Mouse (Mus musculus) splenic B cell, adult 2 months (primary cell): ENCODE data around the gene Aldh1l1.

Experiments
- DNase-seq: peaks from one replicate; pipeline ENCODE4 v3.0.0-alpha.2; 2011; ENCODE audit warnings: low read depth, low spot score
- H3K27me3 ChIP-seq: 2 replicates; pipeline ENCODE4 v1.6.1; 2012; ENCODE audit warnings: mild to moderate bottlenecking, low read length, moderate library complexity, mixed read lengths; ENCODE audit not compliant: control insufficient read depth, poor library complexity, insufficient read depth, severe bottlenecking
- H3K36me3 ChIP-seq: 2 replicates; pipeline ENCODE4 v1.6.1; 2012; ENCODE audit warnings: mild to moderate bottlenecking, low read length, moderate library complexity, mixed read lengths; ENCODE audit not compliant: control insufficient read depth, poor library complexity, insufficient read depth, severe bottlenecking

The Aldh1l1 gene

DNA sequence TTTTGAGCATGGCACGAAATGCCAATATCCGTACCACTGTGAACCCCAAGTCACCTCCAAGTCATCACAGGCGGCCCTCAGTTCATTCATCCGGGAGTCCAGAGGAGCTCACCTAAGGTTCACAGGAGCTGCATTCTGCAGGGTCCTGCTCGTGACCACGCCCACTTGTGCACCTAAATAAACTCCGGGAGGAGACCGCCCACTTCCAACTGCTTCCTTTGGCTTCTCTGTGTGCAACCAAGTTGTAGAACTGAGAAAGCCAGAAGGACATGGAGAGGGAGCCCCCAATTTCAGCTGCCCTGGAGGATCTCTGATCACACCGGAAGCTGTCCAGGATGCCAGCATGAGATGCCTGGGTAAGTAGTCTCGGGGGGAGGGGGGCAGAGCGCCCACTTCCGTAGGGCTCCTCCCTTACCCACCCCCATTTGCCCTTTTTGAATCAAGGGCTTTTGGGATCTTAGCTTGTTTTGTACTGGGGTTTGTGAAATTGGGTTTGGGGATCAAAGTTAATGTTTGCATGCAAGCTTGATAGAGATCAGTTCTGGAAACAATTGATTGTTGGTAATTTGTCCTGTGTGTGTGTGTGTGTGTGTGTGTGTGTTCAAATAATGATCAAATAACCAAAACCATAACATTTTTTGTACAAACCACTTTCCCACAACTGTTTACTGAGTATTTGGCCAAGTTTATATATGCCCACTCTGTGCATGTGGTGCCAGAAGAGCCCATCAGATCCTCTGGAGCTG, at the start of gene Aldh1l1:
TSS of gene Aldh1l1 (plus strand) at position 252 of the 746 bp plus-strand sequence.
- Histone ChIP-seq H3K27me3 (no peaks in the 10 kb centered on the region; the same call in 1 of the 2 replicates), H3K36me3 (no peaks in the 10 kb centered on the region)
- DNase-seq, result no peak

DNA sequence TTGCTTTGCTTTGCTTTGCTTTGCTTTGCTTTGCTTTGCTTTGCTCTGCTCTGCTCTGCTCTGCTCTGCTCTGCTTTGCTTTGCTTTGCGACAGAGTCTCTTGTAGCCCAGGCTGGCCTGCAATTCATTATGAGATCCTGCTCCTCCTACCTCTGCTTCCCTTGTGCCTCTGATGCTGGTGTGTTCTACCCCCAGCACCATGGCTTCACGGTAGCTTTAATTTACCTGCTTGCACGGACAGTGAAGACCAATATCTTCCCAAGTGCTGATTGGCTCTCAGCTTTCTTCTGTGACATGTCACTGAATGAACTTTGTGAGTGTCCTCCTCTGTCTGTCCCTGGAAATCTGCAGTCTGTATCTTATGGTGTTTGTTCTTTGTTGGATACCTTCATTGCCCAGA, 49.2 kb upstream of the Aldh1l1 start:
- no peaks in the 10 kb centered on the region for H3K36me3 ChIP-seq
- no peak for DNase-seq
- H3K27me3 ChIP-seq, result no peaks in the 10 kb centered on the region

DNA sequence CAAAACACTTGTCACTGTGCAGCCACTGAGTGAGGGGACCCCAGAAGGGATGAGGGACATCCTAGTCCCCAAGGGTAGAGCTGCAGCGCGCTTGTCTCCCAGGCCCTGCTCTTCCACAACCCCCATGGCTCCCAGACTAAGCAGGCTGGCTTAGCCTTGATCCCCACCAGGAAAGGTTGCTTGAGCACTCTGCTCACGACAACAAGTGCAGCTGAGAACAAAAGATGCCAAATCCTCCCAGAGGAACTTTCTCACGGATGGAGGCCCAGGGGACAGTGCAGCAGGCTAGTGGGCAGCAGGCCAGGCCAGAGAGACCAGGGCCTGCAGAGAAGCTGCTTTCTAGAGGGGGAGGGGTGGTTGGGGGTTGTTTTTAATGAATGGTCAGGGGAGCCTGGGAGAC, 39.3 kb upstream of the Aldh1l1 start:
- Histone ChIP-seq H3K27me3 (no peaks in the 10 kb centered on the region), H3K36me3 (no peaks in the 10 kb centered on the region)
- DNase-seq, result no peak

- DNase-seq, result peak; percentile 10
- Histone ChIP-seq H3K36me3 (no peaks in the 10 kb centered on the region), H3K27me3 (no peaks in the 10 kb centered on the region)
Observed at GRCm38 (mm10) chr6:90450179-90450578, 36.0 kb upstream of the Aldh1l1 start.

DNA sequence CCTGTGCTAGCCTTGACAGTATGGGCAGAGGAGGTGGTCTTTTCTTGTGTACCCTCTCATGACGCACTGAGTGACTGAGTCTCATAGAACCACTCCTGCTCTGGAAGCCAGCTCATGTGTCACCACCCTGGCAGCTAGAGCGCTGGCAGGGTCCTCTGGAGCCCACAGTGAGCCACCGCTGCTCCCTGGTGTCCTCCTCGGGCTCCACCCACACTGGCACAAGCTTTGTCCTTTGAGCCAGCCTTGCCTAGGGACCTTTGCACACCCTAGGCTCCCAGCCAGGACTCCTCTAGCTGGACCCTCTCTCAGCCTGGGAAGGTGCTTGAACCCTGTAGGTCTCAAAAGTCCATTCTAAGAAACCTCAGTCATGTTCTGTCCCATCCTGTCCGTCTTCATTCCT, 35.5 kb upstream of the Aldh1l1 start:
- H3K36me3 ChIP-seq, result no peaks in the 10 kb centered on the region
- H3K27me3 ChIP-seq, result no peaks in the 10 kb centered on the region
- DNase-seq, result no peak

DNA sequence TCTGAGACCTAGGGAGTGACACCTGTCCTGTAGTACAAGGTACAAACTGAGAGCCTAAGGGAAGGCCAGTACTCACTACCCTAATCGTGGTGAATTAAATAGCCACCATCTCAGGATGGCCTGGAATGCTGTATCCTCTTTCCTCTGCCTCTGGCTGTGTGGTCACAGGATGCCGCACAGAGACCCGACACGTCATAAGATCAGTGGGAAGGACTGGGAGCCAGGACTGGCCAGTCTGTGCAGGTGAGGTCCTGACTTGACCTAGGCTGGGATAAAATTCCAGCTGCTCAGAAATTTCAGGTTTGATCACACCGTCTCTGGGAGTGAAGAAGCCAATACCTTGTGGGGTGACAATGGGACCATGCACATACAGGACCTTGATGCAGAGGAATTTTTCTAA, 34.7 kb upstream of the Aldh1l1 start:
- no peaks in the 10 kb centered on the region for H3K36me3 ChIP-seq

GRCm38 (mm10) chr6:90452603-90453002, 33.6 kb upstream of the Aldh1l1 start:
- no peaks in the 10 kb centered on the region for H3K36me3 ChIP-seq
- no peak for DNase-seq
- no peaks in the 10 kb centered on the region for H3K27me3 ChIP-seq

More for the DNA sequence above, 34.7 kb upstream of the Aldh1l1 start:
- H3K27me3 ChIP-seq, result no peaks in the 10 kb centered on the region
- DNase-seq, result no peak

DNA sequence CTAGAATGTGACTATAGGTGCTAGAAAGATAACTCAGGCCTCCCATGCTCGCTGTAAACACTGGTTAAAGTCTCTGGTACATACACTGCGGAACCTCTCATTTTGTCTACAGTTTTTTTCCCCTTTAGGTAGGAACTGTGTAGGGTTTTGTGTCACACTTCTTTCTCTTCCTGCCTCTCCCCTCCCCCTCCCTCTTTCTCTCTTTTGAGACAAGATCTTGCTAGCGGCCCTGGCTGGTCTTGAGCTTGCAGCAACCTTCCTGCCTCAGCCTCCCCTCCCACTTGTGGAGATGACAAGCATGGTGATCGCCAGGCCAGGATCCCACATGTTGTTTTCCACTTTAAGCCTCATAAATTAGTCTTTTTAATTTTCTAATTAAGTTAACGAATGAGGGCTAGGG, 32.5 kb upstream of the Aldh1l1 start:
- DNase-seq, result no peak

DNA sequence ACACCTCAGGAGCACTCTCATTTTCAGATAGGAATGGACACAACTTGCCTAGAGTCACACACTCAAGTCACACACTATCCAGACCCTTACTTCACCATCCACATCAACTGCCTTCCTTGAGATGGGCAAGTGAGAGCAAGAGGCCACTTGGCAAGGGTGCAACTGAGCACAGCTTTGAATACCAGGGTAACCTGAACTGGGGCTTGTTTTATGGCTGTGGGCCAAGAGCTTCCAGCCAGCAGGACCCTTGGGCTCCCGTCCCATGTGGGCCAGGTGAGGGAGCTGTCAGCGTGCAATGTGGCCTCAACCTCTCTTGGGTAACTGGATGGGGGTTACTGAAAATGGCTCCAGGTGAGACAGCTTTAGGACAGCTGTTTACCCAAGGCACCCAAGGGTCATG, 28.8 kb upstream of the Aldh1l1 start:
- Histone ChIP-seq H3K36me3 (no peaks in the 10 kb centered on the region), H3K27me3 (no peaks in the 10 kb centered on the region)
- DNase-seq, result no peak

More for the DNA sequence above, 32.5 kb upstream of the Aldh1l1 start:
- no peaks in the 10 kb centered on the region for H3K36me3 ChIP-seq
- no peaks in the 10 kb centered on the region for H3K27me3 ChIP-seq

DNA sequence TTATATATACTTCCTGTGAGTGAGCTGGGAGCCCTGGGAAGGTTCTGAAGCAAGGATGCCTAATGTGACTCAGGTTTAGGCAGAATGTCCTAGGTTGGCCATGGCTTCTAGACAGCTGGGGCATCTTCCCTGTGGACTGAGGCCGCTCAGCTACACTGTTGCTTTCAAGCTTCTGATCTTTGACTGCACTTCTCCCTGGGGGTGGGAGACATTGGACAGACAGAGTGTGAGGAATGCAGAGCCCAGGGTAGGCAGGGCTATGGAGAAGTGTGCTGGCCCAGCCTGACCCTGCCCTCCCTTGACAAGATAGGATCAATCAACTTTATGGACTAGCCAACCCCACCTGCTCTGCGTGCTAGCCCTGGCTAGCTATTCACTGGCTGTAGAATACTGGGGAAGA, 25.0 kb upstream of the Aldh1l1 start:
- Histone ChIP-seq H3K36me3 (no peaks in the 10 kb centered on the region), H3K27me3 (no peaks in the 10 kb centered on the region)
- no peak for DNase-seq

DNA sequence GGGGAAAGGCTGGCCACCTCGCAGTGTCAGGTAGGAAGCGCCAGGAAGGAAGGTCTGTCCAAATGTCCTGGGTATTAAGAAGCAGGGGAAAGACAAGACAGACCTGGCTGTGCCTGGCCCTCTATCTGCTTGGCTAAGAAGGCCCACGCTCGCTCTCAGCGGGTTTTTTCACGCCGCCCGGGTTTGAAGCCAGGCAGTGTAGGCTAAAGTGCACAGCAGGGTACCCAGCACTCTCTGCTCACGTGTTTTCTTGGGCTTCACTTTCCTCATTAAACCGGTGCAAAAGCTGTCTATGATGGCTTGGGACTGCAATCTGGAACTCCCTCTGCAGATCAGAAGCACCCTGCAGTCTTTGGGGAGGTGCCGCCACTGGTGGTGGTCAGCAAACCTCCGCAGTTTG, 24.5 kb upstream of the Aldh1l1 start:
- H3K27me3 ChIP-seq, result no peaks in the 10 kb centered on the region

DNA sequence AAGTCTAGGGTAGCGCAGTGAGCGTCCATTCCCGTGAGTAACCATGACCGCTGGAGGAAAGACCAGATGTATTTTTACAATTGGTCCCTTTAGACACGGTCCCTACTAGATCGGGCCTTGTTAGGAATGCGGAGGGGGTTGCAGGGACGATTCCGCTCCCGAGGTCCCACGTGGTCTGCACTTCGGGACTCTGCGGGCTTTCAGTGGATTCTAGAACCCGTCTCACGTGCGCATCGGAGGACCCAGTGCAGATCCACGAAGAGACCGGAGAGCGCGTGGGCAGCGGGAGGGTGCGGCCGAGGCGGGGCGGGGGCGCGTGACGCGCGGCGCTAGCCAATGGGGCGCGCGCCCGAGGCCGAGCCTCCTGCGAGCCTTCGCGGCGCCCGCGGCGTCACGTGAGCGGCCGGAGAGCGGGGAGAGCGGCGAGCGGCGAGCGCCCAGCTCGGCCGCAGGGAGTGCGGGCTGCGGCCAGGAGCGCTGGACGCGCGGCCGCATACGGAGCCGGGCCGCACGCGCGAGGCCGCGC, 24.0 kb upstream of the Aldh1l1 start, which contains the start of gene Klf15:
TSS of gene Klf15 (plus strand) at position 396 of the 526 bp plus-strand sequence.
- Histone ChIP-seq H3K36me3 (no peaks in the 10 kb centered on the region), H3K27me3 (no peaks in the 10 kb centered on the region)
- DNase-seq, result no peak

More for the DNA sequence above, 24.5 kb upstream of the Aldh1l1 start:
- DNase-seq, result no peak
- H3K36me3 ChIP-seq, result no peaks in the 10 kb centered on the region

GRCm38 (mm10) chr6:90462841-90463227, 23.4 kb upstream of the Aldh1l1 start:
- Histone ChIP-seq H3K27me3 (no peaks in the 10 kb centered on the region), H3K36me3 (no peaks in the 10 kb centered on the region)

GRCm38 (mm10) chr6:90463228-90463862, 22.9 kb upstream of the Aldh1l1 start:
- no peak for DNase-seq
- no peaks in the 10 kb centered on the region for H3K36me3 ChIP-seq
- H3K27me3 ChIP-seq, result no peaks in the 10 kb centered on the region

More at GRCm38 (mm10) chr6:90462841-90463227, 23.4 kb upstream of the Aldh1l1 start:
- DNase-seq, result no peak

DNA sequence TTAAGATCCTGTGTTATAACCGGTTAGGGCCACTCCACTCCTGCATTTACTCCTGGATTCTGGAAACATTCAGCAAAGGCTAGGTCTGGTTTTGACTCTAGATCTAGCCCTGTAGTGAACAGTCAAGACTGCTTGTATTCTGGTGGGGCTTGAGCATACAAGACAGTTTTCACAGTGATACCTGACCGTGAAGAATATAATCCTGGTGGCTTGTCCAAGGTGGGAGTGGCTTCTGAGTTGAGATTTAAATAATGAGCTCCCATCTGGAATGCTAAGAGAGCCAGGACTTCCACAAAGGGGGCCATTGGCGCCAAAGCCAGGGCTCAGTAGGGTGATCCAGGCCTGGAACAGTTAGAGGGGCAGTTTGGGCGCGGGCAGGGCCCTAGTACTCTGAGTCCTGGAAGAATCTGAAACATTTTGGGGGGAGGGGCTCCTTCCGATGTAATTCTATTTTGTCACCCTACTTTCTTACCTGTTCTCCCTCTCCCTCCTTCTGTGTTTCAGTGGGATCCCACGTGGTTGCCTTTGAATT, 22.3 kb upstream of the Aldh1l1 start:
- DNase-seq, result no peak
- H3K36me3 ChIP-seq, result no peaks in the 10 kb centered on the region

More for the DNA sequence above, 22.3 kb upstream of the Aldh1l1 start:
- H3K27me3 ChIP-seq, result no peaks in the 10 kb centered on the region
